24 mouse cellular contexts compared by ENCODE assay signal in genomic region chr5:37296717-37297116, GRCm38 (mm10). TPM values are rescaled to one million over a fixed set of nuclear protein-coding genes. Genes with fewer than 3 reads are reported as not detected.
DNase-seq lines count a peak whose midpoint lies in the region; ATAC-seq and TF ChIP-seq lines count a peak whose summit lies in the region.
"Had no signal": no experiment of that assay in that cellular context is flagged by ENCODE, and none has a peak within 500 bp of the region (broad histone marks: within the 10 kb centered on the region; RNA-seq: fewer than 3 reads in every experiment).

No protein-coding gene starts in this region.

- H3K27ac ChIP-seq in hindbrain, embryonic 16.5 days (ENCODE audit: low read depth, low read length) = no peak overlapping the region
- no peak overlapping the region for H3K27ac ChIP-seq in hindbrain, embryonic 11.5 days (ENCODE audit: low read depth, low read length)
- no peak overlapping the region for H3K27ac ChIP-seq in lung, embryonic 16.5 days (ENCODE audit: low read length)
- H3K27ac ChIP-seq: heart, embryonic 13.5 days; liver, embryonic 14.5 days; midbrain, embryonic 12.5 days had no signal

- no peak overlapping the region for H3K4me3 ChIP-seq in hindbrain, embryonic 16.5 days (ENCODE audit: low read length)
- H3K4me3 ChIP-seq in hindbrain, embryonic 11.5 days (ENCODE audit: low read depth, low read length) = no peak overlapping the region
- no peak overlapping the region for H3K4me3 ChIP-seq in lung, embryonic 16.5 days (ENCODE audit: low read length)
- H3K4me3 ChIP-seq in lung, adult 2 months (replicated peaks; ENCODE audit: extremely low read depth, low read depth, low read length) = no peak overlapping the region
- H3K4me3 ChIP-seq: erythroblast, embryonic 14.5 days; heart, embryonic 13.5 days; midbrain, embryonic 12.5 days; myocyte had no signal

- no peaks in the 10 kb centered on the region for H3K4me1 ChIP-seq in hindbrain, embryonic 16.5 days (ENCODE audit: control insufficient read depth, insufficient read depth, low read depth, low read length)
- no peaks in the 10 kb centered on the region for H3K4me1 ChIP-seq in hindbrain, embryonic 11.5 days (replicated peaks; ENCODE audit: control insufficient read depth, insufficient read depth, low read length)
- H3K4me1 ChIP-seq in lung, embryonic 16.5 days (replicated peaks; ENCODE audit: control insufficient read depth, insufficient read depth, low read length) = no peaks in the 10 kb centered on the region
- no peaks in the 10 kb centered on the region for H3K4me1 ChIP-seq in lung, adult 2 months (ENCODE audit: control insufficient read depth, insufficient read depth, low read length)
- H3K4me1 ChIP-seq: heart, embryonic 13.5 days; midbrain, embryonic 12.5 days had no signal

- DNase-seq in cerebellum, postnatal 14 days = peak; percentile 50 to 63
- DNase-seq in cerebellum, postnatal 36 days = no peak
- no peak for DNase-seq in hindbrain, embryonic 11.5 days (ENCODE audit: low spot score)
- no peak for DNase-seq in lung, adult 2 months
- DNase-seq in MN1 (ENCODE audit: low spot score) = peak; percentile 38
- DNase-seq: adrenal gland, postnatal 10 days; cerebellum, adult 18-20 months; gastrocnemius, postnatal 10 days; heart, adult 18-20 months; kidney, adult 8-10 months; kidney, postnatal 36 days; layer of hippocampus, adult 9-11 months had no signal

- H3K36me3 ChIP-seq in hindbrain, embryonic 16.5 days (ENCODE audit: control insufficient read depth, insufficient read depth, low read length) = peaks cover 3% of the 10 kb centered on the region; the same call in 1 of the 2 replicates
- no peaks in the 10 kb centered on the region for H3K36me3 ChIP-seq in hindbrain, embryonic 11.5 days (ENCODE audit: control insufficient read depth, insufficient read depth, low read length)
- no peaks in the 10 kb centered on the region for H3K36me3 ChIP-seq in lung, embryonic 16.5 days (ENCODE audit: control insufficient read depth, insufficient read depth, low read length)
- H3K36me3 ChIP-seq: heart, embryonic 13.5 days had no signal

- no peak overlapping the region for H3K9ac ChIP-seq in hindbrain, embryonic 16.5 days (ENCODE audit: low read depth, low read length)
- H3K9ac ChIP-seq in hindbrain, embryonic 11.5 days (ENCODE audit: low read depth, low read length) = no peak overlapping the region
- no peak overlapping the region for H3K9ac ChIP-seq in lung, embryonic 16.5 days (ENCODE audit: low read length)
- H3K9ac ChIP-seq: heart, embryonic 13.5 days; liver, embryonic 14.5 days; midbrain, embryonic 12.5 days had no signal

- H3K4me2 ChIP-seq in hindbrain, embryonic 16.5 days (ENCODE audit: low read length) = no peak overlapping the region
- no peak overlapping the region for H3K4me2 ChIP-seq in hindbrain, embryonic 11.5 days (replicated peaks; ENCODE audit: low read depth, low read length)
- no peak overlapping the region for H3K4me2 ChIP-seq in lung, embryonic 16.5 days (ENCODE audit: low read depth, low read length)
- H3K4me2 ChIP-seq: heart, embryonic 13.5 days; midbrain, embryonic 12.5 days had no signal

- 62% methylated on average over 10 of the region's 10 CpGs for WGBS in hindbrain, embryonic 16.5 days
- WGBS in hindbrain, embryonic 11.5 days = 80% methylated on average over 10 of the region's 10 CpGs
- 51% methylated on average over 10 of the region's 10 CpGs for WGBS in lung, embryonic 16.5 days
- 44% methylated on average over 10 of the region's 10 CpGs for WGBS in lung, adult 2 months

- no peak for TF ChIP-seq CTCF in lung, adult 2 months (IDR thresholded peaks at IDR 0.05; ENCODE audit: insufficient read depth, low read length)

- H3K27me3 ChIP-seq in hindbrain, embryonic 16.5 days (replicated peaks; ENCODE audit: control insufficient read depth, insufficient read depth, low read length) = no peaks in the 10 kb centered on the region
- no peaks in the 10 kb centered on the region for H3K27me3 ChIP-seq in hindbrain, embryonic 11.5 days (ENCODE audit: control insufficient read depth, insufficient read depth, low read length)
- H3K27me3 ChIP-seq in lung, embryonic 16.5 days (ENCODE audit: control insufficient read depth, insufficient read depth, low read depth, low read length) = no peaks in the 10 kb centered on the region
- H3K27me3 ChIP-seq: heart, embryonic 13.5 days; midbrain, embryonic 12.5 days had no signal

- H3K9me3 ChIP-seq in hindbrain, embryonic 16.5 days (ENCODE audit: control insufficient read depth, low read length) = no peaks in the 10 kb centered on the region
- no peaks in the 10 kb centered on the region for H3K9me3 ChIP-seq in hindbrain, embryonic 11.5 days (ENCODE audit: control insufficient read depth, low read length)
- no peaks in the 10 kb centered on the region for H3K9me3 ChIP-seq in lung, embryonic 16.5 days (ENCODE audit: control insufficient read depth, low read length)
- H3K9me3 ChIP-seq: heart, embryonic 13.5 days; midbrain, embryonic 12.5 days had no signal

- no peak for TF ChIP-seq POLR2A in lung, adult 2 months (IDR thresholded peaks at IDR 0.05; ENCODE audit: borderline replicate concordance, extremely low read depth, low read depth, low read length)

- peak; percentile 58; the same call in 1 of the 2 replicates for ATAC-seq in hindbrain, embryonic 16.5 days
- ATAC-seq in hindbrain, embryonic 11.5 days (ENCODE audit: low FRiP score) = no peak
- ATAC-seq in lung, embryonic 16.5 days (ENCODE audit: low read depth) = 0 out of 2 replicates have a peak, but pooled peaks have one; percentile 28
- ATAC-seq in granulocyte monocyte progenitor cell, adult 5-6 weeks (replicated peaks; ENCODE audit: poor library complexity, severe bottlenecking) = no peak
- ATAC-seq: activated CD4-positive, CD25-positive, alpha-beta regulatory T cell, adult 4 months; CD4-positive, CD25-positive, alpha-beta regulatory T cell, adult 4 months had no signal

RNA-seq across cellular contexts. Expression of gene Evc, which starts 40.0 kb away (rescaled TPM):
- polyA plus RNA-seq in hindbrain, embryonic 16.5 days (2015; fragmentation: Nextera tagmentation; extraction: Ambion mirVana) = 5.2 and 5.6 TPM in 2 replicates
- polyA plus RNA-seq in hindbrain, embryonic 11.5 days (2014; fragmentation: Nextera tagmentation; extraction: Ambion mirVana) = 9.5 TPM in 2 replicates
- 15.3 and 16.3 TPM in 2 replicates for polyA plus RNA-seq in lung, embryonic 16.5 days (2015; fragmentation: Nextera tagmentation; extraction: Ambion mirVana)
- polyA plus RNA-seq in lung, adult 2 months (2012; rRNA removed) = 11.0 and 11.8 TPM in 2 replicates
- not detected in 2 replicates for total RNA-seq in granulocyte monocyte progenitor cell, adult 5-6 weeks (2014; fragmentation: Nextera tagmentation)
- total RNA-seq in granulocyte monocyte progenitor cell, adult 5-6 weeks (2017) = not detected in 2 replicates
- total RNA-seq: common myeloid progenitor, adult 5-6 weeks; neutrophil, adult 5-6 weeks had no signal
- polyA plus RNA-seq: activated CD4-positive, CD25-positive, alpha-beta regulatory T cell, adult 4 months; CD4-positive, CD25-positive, alpha-beta regulatory T cell, adult 4 months had no signal

RNA-seq across cellular contexts. Expression of gene Evc2, which starts 41.6 kb away (rescaled TPM):
- polyA plus RNA-seq in hindbrain, embryonic 16.5 days (2015; fragmentation: Nextera tagmentation; extraction: Ambion mirVana) = 5.2 and 7.2 TPM in 2 replicates
- polyA plus RNA-seq in hindbrain, embryonic 11.5 days (2014; fragmentation: Nextera tagmentation; extraction: Ambion mirVana) = 7.7 and 8.1 TPM in 2 replicates
- polyA plus RNA-seq in lung, embryonic 16.5 days (2015; fragmentation: Nextera tagmentation; extraction: Ambion mirVana) = 14.3 and 15.0 TPM in 2 replicates
- 14.2 and 15.2 TPM in 2 replicates for polyA plus RNA-seq in lung, adult 2 months (2012; rRNA removed)
- not detected in 2 replicates for total RNA-seq in granulocyte monocyte progenitor cell, adult 5-6 weeks (2014; fragmentation: Nextera tagmentation)
- 0.22 TPM in 1 of 2 replicates, not detected in the other for total RNA-seq in granulocyte monocyte progenitor cell, adult 5-6 weeks (2017)
- total RNA-seq: neutrophil, adult 5-6 weeks had no signal
- polyA plus RNA-seq: activated CD4-positive, CD25-positive, alpha-beta regulatory T cell, adult 4 months; CD4-positive, CD25-positive, alpha-beta regulatory T cell, adult 4 months; erythroblast, embryonic 14.5 days had no signal

RNA-seq across cellular contexts. Expression of gene Crmp1, which starts 55.0 kb away (rescaled TPM):
- polyA plus RNA-seq in hindbrain, embryonic 16.5 days (2015; fragmentation: Nextera tagmentation; extraction: Ambion mirVana) = 851 and 939 TPM in 2 replicates
- polyA plus RNA-seq in hindbrain, embryonic 11.5 days (2014; fragmentation: Nextera tagmentation; extraction: Ambion mirVana) = 340 and 413 TPM in 2 replicates
- 9.5 and 9.7 TPM in 2 replicates for polyA plus RNA-seq in lung, embryonic 16.5 days (2015; fragmentation: Nextera tagmentation; extraction: Ambion mirVana)
- 0.50 and 0.83 TPM in 2 replicates for polyA plus RNA-seq in lung, adult 2 months (2012; rRNA removed)
- not detected in 2 replicates for total RNA-seq in granulocyte monocyte progenitor cell, adult 5-6 weeks (2014; fragmentation: Nextera tagmentation)
- total RNA-seq in granulocyte monocyte progenitor cell, adult 5-6 weeks (2017) = not detected in 2 replicates
- total RNA-seq: common myeloid progenitor, adult 5-6 weeks had no signal
- polyA plus RNA-seq: erythroblast, embryonic 14.5 days had no signal

Comparison
In these comparisons a context has a peak if more than half of its experiments do, and no peak if none do; other contexts are left out.
1. DNase-seq: peak in cerebellum, postnatal 14 days (2 of 2) and MN1 (single experiment); none in cerebellum, postnatal 36 days (0 of 2), hindbrain, embryonic 11.5 days (single experiment) and lung, adult 2 months (single experiment).
2. ATAC-seq: peak in hindbrain, embryonic 16.5 days (single experiment) and lung, embryonic 16.5 days (single experiment); none in hindbrain, embryonic 11.5 days (single experiment) and granulocyte monocyte progenitor cell, adult 5-6 weeks (single experiment).
3. RNA of gene Crmp1, which starts 55.0 kb away (polyA plus RNA-seq): 851 to 939 TPM in hindbrain, embryonic 16.5 days and 340 to 413 TPM in hindbrain, embryonic 11.5 days; 9.5 to 9.7 TPM in lung, embryonic 16.5 days and 0.50 to 0.83 TPM in lung, adult 2 months; every median in the first group is over 10 times any median in the second.